Mouse (Mus musculus): ENCODE results near the gene Tmem125. TPM values are rescaled to one million over a fixed set of nuclear protein-coding genes. Genes with fewer than 3 reads are reported as not detected.
"Not testable (repeated sequence)": the region's sequence is repeated elsewhere in the genome, so short reads cannot be mapped to it uniquely, and the experiment has no call there.

Tmem125 gene
- total RNA-seq (2021), result not detected
- long read RNA-seq, experiment 1, result 0 reads
- long read RNA-seq, experiment 2, result 0 reads

GRCm38 (mm10) chr4:118543592-118544260 is at the start of gene Tmem125:
Gene Tmem125 (minus strand): TSS chr4:118544044.
- no peak for DNase-seq
- intact Hi-C loops (cut with DNase I), result no loop called here

GRCm38 (mm10) chr4:118589733-118590130 is 45.9 kb upstream of the Tmem125 start:
- no peak for DNase-seq
- intact Hi-C loops (cut with DNase I), result no loop called here

GRCm38 (mm10) chr4:118589053-118589732 is 45.3 kb upstream of the Tmem125 start:
- DNase-seq, result no peak
- intact Hi-C loops (cut with DNase I), result no loop called here

- no peak for DNase-seq
- intact Hi-C loops (cut with DNase I), result no loop called here
Observed at GRCm38 (mm10) chr4:118582629-118583028, 38.8 kb upstream of the Tmem125 start.

- intact Hi-C loops (cut with DNase I), result no loop called here
- DNase-seq, result no peak
Observed at GRCm38 (mm10) chr4:118581508-118581907, 37.7 kb upstream of the Tmem125 start.

- DNase-seq, result no peak
- intact Hi-C loops (cut with DNase I), result no loop called here
Observed at GRCm38 (mm10) chr4:118579313-118579712, 35.5 kb upstream of the Tmem125 start.

GRCm38 (mm10) chr4:118576097-118576496 is 32.3 kb upstream of the Tmem125 start:
- peak; percentile 51 to 63 for DNase-seq
- intact Hi-C loops (cut with DNase I), result no loop called here

- intact Hi-C loops (cut with DNase I), result no loop called here
- DNase-seq, result no peak
Observed at GRCm38 (mm10) chr4:118571441-118571840, 27.6 kb upstream of the Tmem125 start.

GRCm38 (mm10) chr4:118569320-118569719 is 25.5 kb upstream of the Tmem125 start:
- intact Hi-C loops (cut with DNase I), result no loop called here
- DNase-seq, result no peak

- no peak for DNase-seq
- intact Hi-C loops (cut with DNase I), result no loop called here
Observed at GRCm38 (mm10) chr4:118568709-118569108, 24.9 kb upstream of the Tmem125 start.

- DNase-seq, result no peak
- intact Hi-C loops (cut with DNase I), result no loop called here
Observed at GRCm38 (mm10) chr4:118566161-118566676, 22.4 kb upstream of the Tmem125 start.

- no peak for DNase-seq
- intact Hi-C loops (cut with DNase I), result no loop called here
Observed at GRCm38 (mm10) chr4:118564926-118565279, 21.1 kb upstream of the Tmem125 start.

GRCm38 (mm10) chr4:118564062-118564925 is 20.4 kb upstream of the Tmem125 start:
- no peak for DNase-seq
- intact Hi-C loops (cut with DNase I), result no loop called here

- DNase-seq, result no peak
- intact Hi-C loops (cut with DNase I), result no loop called here
Observed at GRCm38 (mm10) chr4:118553039-118553649, 9.3 kb upstream of the Tmem125 start.

- intact Hi-C loops (cut with DNase I), result not testable (repeated sequence)
- DNase-seq, result peak in 1 of 2 experiments; percentile 25
Observed at GRCm38 (mm10) chr4:118548130-118548480, 4.3 kb upstream of the Tmem125 start.

- intact Hi-C loops (cut with DNase I), result not testable (repeated sequence)
- peak; percentile 67 to 86 for DNase-seq
Observed at GRCm38 (mm10) chr4:118547424-118548129, 3.7 kb upstream of the Tmem125 start.

GRCm38 (mm10) chr4:118544441-118545127 is 740 bp upstream of the Tmem125 start:
- no peak for DNase-seq
- intact Hi-C loops (cut with DNase I), result no loop called here

GRCm38 (mm10) chr4:118543158-118543530 is 700 bp downstream of the Tmem125 start:
- DNase-seq, result no peak
- intact Hi-C loops (cut with DNase I), result no loop called here

- DNase-seq, result no peak
- intact Hi-C loops (cut with DNase I), result no loop called here
Observed at GRCm38 (mm10) chr4:118542510-118543157, 1.2 kb downstream of the Tmem125 start.

Data from gastrocnemius, postnatal 36 days (tissue).